Mouse (Mus musculus) spleen, adult 2 months (tissue): Measurements from ENCODE around the gene C1ql4.

Experiments used
- CTCF ChIP-seq: fragments of 200-500 bp; IDR thresholded peaks from 2 replicates; pipeline ENCODE4 v1.5.1; 2011; ENCODE audit warnings: mild to moderate bottlenecking, inconsistent platforms; ENCODE audit not compliant: insufficient read depth, insufficient read length, insufficient replicate concordance; ENCODE audit errors: extremely low read depth
- POLR2A ChIP-seq: fragments of 200-500 bp; IDR thresholded peaks from 2 replicates; pipeline ENCODE4 v1.6.1; 2011; ENCODE audit warnings: low read depth, low read length, inconsistent platforms

GRCm38 (mm10) chr15:99038025-99038424 is 49.6 kb downstream of the C1ql4 start:
- TF ChIP-seq CTCF, result no peak
- TF ChIP-seq POLR2A, result no peak
